Mouse (Mus musculus): ENCODE data around the gene Eef1akmt1. TPM values are rescaled to one million over a fixed set of nuclear protein-coding genes. Genes with fewer than 3 reads are reported as not detected.
A peak's percentile ranks its signal among the peaks of the same experiment; 100 is the strongest.

The Eef1akmt1 gene
- polyA plus RNA-seq, 1 experiment from 2014 or later, result 108 TPM

DNA sequence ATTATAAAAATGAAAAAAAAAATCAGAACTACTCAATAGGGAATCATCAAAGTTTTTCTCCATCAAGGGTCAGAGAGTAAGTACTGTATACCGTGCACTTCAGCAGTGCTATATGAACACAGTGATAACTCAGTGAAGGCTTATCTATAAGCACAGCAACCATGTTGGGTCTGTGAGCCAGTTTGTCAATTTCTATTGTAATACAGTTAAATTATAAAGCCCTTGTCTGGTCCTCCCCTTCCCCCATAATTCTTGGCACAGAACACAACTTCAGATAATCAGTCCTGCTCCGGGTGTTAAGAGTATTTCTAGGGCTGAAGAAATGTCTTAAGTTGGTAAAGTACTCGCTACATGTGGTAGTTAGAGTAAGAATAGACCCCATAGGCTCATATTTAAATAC lies 20.4 kb upstream of the Eef1akmt1 start:
- 97% methylated on average over 3 of the region's 3 CpGs for WGBS
- no peaks in the 10 kb centered on the region for H3K4me1 ChIP-seq
- H3K9ac ChIP-seq, result no peak overlapping the region
- H3K27ac ChIP-seq, result no peak overlapping the region
- H3K4me2 ChIP-seq, result no peak overlapping the region
- peaks cover 77% of the 10 kb centered on the region for H3K36me3 ChIP-seq
- no peaks in the 10 kb centered on the region for H3K9me3 ChIP-seq
- H3K4me3 ChIP-seq, result no peak overlapping the region
- ATAC-seq (ENCODE audit: insufficient number of reproducible peaks, insufficient read depth, low FRiP score, low TSS enrichment, low read depth), result no peak
- H3K27me3 ChIP-seq, result no peaks in the 10 kb centered on the region

DNA sequence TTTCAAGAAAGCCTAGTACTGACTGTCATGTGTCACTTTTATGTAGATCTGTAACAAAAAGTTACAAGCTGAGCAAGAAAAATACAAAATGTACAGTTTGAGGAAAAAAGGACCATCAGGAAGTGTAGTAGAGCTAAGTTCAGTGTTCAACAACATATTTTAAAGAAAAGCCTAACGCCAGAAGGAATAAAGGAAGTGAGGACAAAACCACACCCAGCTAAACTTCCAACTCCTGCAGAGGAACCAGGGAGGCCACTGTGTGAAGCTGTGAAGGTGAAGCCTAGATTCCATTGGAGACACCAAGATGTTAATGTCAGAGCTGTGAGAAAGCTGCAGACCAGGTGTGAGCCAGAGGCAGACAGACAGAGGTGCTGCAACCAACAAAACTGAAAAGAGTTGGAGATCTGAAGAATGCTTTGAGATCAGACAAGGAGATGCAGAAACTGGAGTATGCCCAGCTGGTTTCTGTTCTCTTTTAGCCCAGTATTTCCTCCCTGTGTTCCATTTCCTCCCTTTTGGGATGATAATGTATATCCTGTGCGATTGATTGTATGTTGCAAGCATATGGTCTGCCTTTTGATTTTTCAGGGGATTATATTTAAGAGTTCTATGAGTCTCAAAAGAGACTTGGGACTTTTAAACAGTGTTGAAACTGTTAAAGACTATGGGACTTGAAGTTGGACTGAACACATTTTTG lies 5.1 kb upstream of the Eef1akmt1 start:
- Histone ChIP-seq H3K4me3 (no peak overlapping the region), H3K9ac (no peak overlapping the region), H3K9me3 (peaks cover 7% of the 10 kb centered on the region; the same call in 1 of the 2 replicates), H3K27ac (no peak overlapping the region), H3K4me2 (no peak overlapping the region), H3K36me3 (peaks cover 30% of the 10 kb centered on the region), H3K27me3 (no peaks in the 10 kb centered on the region), H3K4me1 (no peaks in the 10 kb centered on the region)
- 92% methylated on average over 2 of the region's 2 CpGs for WGBS
- no peak for ATAC-seq (ENCODE audit: insufficient number of reproducible peaks, insufficient read depth, low FRiP score, low TSS enrichment, low read depth)

GRCm38 (mm10) chr14:57574792-57575587 lies 3.6 kb upstream of the Eef1akmt1 start:
- no peaks in the 10 kb centered on the region for H3K27me3 ChIP-seq
- H3K36me3 ChIP-seq, result peaks cover 20% of the 10 kb centered on the region
- no peak overlapping the region for H3K9ac ChIP-seq
- ATAC-seq (ENCODE audit: insufficient number of reproducible peaks, insufficient read depth, low FRiP score, low TSS enrichment, low read depth), result no peak
- WGBS, result 91% methylated on average over 6 of the region's 6 CpGs
- H3K4me1 ChIP-seq, result peaks cover 6% of the 10 kb centered on the region
- peaks cover 7% of the 10 kb centered on the region; the same call in 1 of the 2 replicates for H3K9me3 ChIP-seq
- H3K4me3 ChIP-seq, result no peak overlapping the region
- H3K27ac ChIP-seq, result no peak overlapping the region
- H3K4me2 ChIP-seq, result no peak overlapping the region

DNA sequence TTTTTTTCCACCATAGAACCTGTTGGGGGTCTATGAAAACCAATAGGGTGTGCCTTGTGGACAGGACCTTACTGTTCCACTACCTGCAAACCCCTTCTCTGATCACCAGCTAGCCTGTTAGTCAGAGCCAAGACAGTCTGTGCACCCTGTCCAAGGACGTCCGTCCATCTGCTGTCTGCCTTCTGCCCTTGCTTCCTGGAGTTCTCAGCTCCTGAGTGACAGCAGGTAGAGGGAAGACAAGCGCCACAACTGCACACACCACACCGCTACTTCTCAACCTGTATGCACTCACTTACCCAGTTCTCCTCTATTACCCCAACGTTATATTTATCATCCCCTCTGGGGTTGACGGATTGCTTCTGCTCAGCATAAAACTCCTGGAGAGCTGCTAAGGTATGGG lies 5.8 kb downstream of the Eef1akmt1 start:
- H3K27me3 ChIP-seq, result no peaks in the 10 kb centered on the region
- 84% methylated on average over 6 of the region's 6 CpGs for WGBS

GRCm38 (mm10) chr14:57556922-57557321 lies 14.5 kb downstream of the Eef1akmt1 start:
- peaks cover 5% of the 10 kb centered on the region; the same call in 1 of the 2 replicates for H3K36me3 ChIP-seq
- H3K27me3 ChIP-seq, result no peaks in the 10 kb centered on the region
- WGBS, result 90% methylated on average over 1 of the region's 1 CpGs
- H3K9ac ChIP-seq, result no peak overlapping the region
- H3K4me2 ChIP-seq, result no peak overlapping the region
- ATAC-seq (ENCODE audit: insufficient number of reproducible peaks, insufficient read depth, low FRiP score, low TSS enrichment, low read depth), result no peak
- H3K27ac ChIP-seq, result no peak overlapping the region
- no peak overlapping the region for H3K4me3 ChIP-seq
- no peaks in the 10 kb centered on the region for H3K4me1 ChIP-seq
- no peaks in the 10 kb centered on the region for H3K9me3 ChIP-seq

More for the DNA sequence above, 5.8 kb downstream of the Eef1akmt1 start:
- Histone ChIP-seq H3K36me3 (peaks cover 16% of the 10 kb centered on the region), H3K27ac (no peak overlapping the region), H3K9ac (no peak overlapping the region), H3K9me3 (no peaks in the 10 kb centered on the region), H3K4me2 (no peak overlapping the region), H3K4me3 (no peak overlapping the region), H3K4me1 (peaks cover 2% of the 10 kb centered on the region)
- no peak for ATAC-seq (ENCODE audit: insufficient number of reproducible peaks, insufficient read depth, low FRiP score, low TSS enrichment, low read depth)

DNA sequence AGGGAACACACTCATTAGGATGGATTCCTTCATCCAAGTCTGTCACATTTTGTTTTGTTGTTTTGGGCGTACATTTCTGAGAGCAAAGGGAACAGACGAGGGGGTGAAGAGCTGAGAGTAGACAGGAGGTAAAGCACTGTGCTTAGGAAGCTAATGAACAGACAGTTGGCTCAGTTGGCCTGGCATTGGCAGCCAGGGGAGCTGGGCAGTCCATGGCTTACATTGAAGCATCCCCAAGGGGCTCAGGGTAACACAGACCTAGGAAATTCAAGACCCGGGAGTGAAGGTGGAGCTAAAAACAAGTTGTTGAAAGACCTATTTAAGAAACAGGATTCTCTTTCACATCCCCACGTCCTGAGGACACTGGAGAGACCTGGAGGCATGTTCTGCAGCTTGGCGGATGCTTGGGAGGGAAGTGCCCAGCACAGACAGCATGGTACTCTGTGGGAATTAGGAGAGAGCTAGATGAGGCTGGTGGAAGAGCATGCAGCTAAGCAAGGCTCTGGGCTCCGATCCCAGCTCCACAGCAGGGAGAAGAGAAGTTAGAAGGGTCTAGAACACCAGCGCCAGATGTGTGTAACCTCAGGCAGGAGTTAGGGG lies 15.8 kb downstream of the Eef1akmt1 start:
- ATAC-seq (ENCODE audit: insufficient number of reproducible peaks, insufficient read depth, low FRiP score, low TSS enrichment, low read depth), result no peak

GRCm38 (mm10) chr14:57554434-57554833 lies 17.0 kb downstream of the Eef1akmt1 start:
- Histone ChIP-seq H3K4me3 (no peak overlapping the region), H3K9ac (no peak overlapping the region), H3K4me1 (no peaks in the 10 kb centered on the region), H3K27me3 (no peaks in the 10 kb centered on the region), H3K36me3 (peaks cover 15% of the 10 kb centered on the region), H3K27ac (no peak overlapping the region), H3K9me3 (no peaks in the 10 kb centered on the region), H3K4me2 (no peak overlapping the region)
- 86% methylated on average over 5 of the region's 5 CpGs for WGBS
- no peak for ATAC-seq (ENCODE audit: insufficient number of reproducible peaks, insufficient read depth, low FRiP score, low TSS enrichment, low read depth)

More for the DNA sequence above, 15.8 kb downstream of the Eef1akmt1 start:
- 78% methylated on average over 7 of the region's 7 CpGs for WGBS
- Histone ChIP-seq H3K27me3 (no peaks in the 10 kb centered on the region), H3K4me2 (no peak overlapping the region), H3K4me3 (no peak overlapping the region), H3K4me1 (no peaks in the 10 kb centered on the region), H3K9ac (0 out of 2 replicates have a peak overlapping the region, but pooled peaks have one; percentile 16), H3K27ac (no peak overlapping the region), H3K36me3 (peaks cover 5% of the 10 kb centered on the region; the same call in 1 of the 2 replicates), H3K9me3 (no peaks in the 10 kb centered on the region)

- no peak for ATAC-seq (ENCODE audit: insufficient number of reproducible peaks, insufficient read depth, low FRiP score, low TSS enrichment, low read depth)
- H3K27ac ChIP-seq, result no peak overlapping the region
- H3K36me3 ChIP-seq, result peaks cover 25% of the 10 kb centered on the region
Measured at GRCm38 (mm10) chr14:57552945-57553344, 18.5 kb downstream of the Eef1akmt1 start.

DNA sequence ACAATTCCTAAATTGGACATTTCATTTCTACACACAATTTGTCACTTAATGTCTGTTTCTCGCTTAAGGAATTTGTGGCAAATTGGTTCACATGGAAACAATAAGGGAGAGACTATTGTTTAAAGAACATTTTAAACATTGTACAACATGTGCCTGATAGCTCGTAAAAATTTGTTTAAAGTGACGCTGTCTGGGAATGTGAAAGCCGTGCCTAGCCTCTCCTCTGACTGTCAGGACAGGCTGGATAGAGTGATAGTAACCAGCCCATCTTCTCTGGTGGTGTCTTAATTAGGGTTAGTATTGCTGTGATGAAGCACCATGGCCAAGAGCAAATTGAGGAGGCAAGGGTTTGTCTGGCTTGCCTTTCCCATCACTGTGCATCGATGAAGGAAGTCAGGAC lies 24.4 kb downstream of the Eef1akmt1 start:
- no peak overlapping the region for H3K4me3 ChIP-seq
- WGBS, result 58% methylated on average over 5 of the region's 5 CpGs
- no peak overlapping the region for H3K4me2 ChIP-seq
- no peak overlapping the region; the same call in 1 of the 2 replicates for H3K27ac ChIP-seq
- ATAC-seq (ENCODE audit: insufficient number of reproducible peaks, insufficient read depth, low FRiP score, low TSS enrichment, low read depth), result no peak
- no peak overlapping the region for H3K9ac ChIP-seq
- H3K27me3 ChIP-seq, result no peaks in the 10 kb centered on the region
- H3K36me3 ChIP-seq, result peaks cover 28% of the 10 kb centered on the region
- no peaks in the 10 kb centered on the region for H3K9me3 ChIP-seq
- peaks cover 11% of the 10 kb centered on the region for H3K4me1 ChIP-seq

More at GRCm38 (mm10) chr14:57552945-57553344, 18.5 kb downstream of the Eef1akmt1 start:
- no peak overlapping the region for H3K4me2 ChIP-seq
- H3K9ac ChIP-seq, result no peak overlapping the region
- H3K27me3 ChIP-seq, result no peaks in the 10 kb centered on the region
- H3K4me1 ChIP-seq, result no peaks in the 10 kb centered on the region
- H3K4me3 ChIP-seq, result no peak overlapping the region
- no peaks in the 10 kb centered on the region for H3K9me3 ChIP-seq

DNA sequence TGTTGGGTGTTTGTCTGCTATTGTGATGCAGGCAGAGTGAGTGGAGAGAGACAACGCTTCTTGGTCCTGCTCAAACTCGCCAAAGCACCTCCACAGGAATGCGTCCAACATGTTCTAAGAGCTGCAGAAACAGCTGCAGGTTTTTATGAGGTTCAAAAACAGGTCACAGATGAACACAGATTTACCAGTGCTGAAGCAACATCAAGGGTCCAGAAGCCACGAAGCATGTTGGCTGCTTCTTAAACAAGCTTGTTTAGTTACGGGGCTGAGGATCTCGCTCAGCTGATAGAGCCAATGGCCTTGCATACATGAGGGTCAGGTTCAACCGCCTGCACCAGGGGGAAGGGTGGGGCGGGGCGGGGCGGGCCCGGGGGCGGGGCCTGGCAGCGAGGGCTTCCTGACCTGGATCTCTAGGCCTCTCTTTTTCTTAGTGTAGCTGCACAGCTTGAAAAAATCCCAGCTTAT lies 24.8 kb downstream of the Eef1akmt1 start:
- Histone ChIP-seq H3K36me3 (peaks cover 28% of the 10 kb centered on the region), H3K4me2 (no peak overlapping the region), H3K9ac (no peak overlapping the region), H3K4me3 (no peak overlapping the region), H3K4me1 (peaks cover 11% of the 10 kb centered on the region), H3K27ac (no peak overlapping the region; the same call in 1 of the 2 replicates), H3K27me3 (no peaks in the 10 kb centered on the region), H3K9me3 (no peaks in the 10 kb centered on the region)
- ATAC-seq (ENCODE audit: insufficient number of reproducible peaks, insufficient read depth, low FRiP score, low TSS enrichment, low read depth), result no peak; the same call in 1 of the 2 replicates
- WGBS, result 20% methylated on average over 13 of the region's 13 CpGs

DNA sequence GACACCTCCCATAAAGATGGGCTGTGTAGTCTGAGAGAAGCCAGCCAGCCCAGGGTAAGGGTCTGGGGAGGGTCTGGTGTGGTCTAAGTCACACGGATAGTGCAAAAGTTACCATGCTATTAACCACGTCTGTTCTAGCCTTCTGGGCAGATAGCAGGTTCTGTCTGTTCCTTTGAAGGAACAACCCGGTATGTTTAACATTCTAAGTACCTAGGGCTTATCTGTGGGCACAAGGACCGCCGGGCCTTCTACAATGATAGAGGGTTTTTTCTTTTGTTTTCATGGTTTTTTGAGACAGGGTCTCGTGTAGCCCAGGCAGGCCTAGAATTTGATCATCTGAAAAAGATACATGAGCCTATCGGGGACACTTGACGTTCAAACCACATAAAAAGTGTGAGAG lies 25.3 kb downstream of the Eef1akmt1 start:
- peaks cover 28% of the 10 kb centered on the region for H3K36me3 ChIP-seq
- H3K9ac ChIP-seq, result no peak overlapping the region
- no peak overlapping the region for H3K4me3 ChIP-seq
- no peak overlapping the region for H3K27ac ChIP-seq
- no peaks in the 10 kb centered on the region for H3K9me3 ChIP-seq
- WGBS, result 72% methylated on average over 8 of the region's 8 CpGs
- no peak for ATAC-seq (ENCODE audit: insufficient number of reproducible peaks, insufficient read depth, low FRiP score, low TSS enrichment, low read depth)
- H3K4me1 ChIP-seq, result peaks cover 11% of the 10 kb centered on the region
- H3K27me3 ChIP-seq, result no peaks in the 10 kb centered on the region
- no peak overlapping the region for H3K4me2 ChIP-seq
